Comparison of ENCODE assay signal across 27 mouse cellular contexts in the genomic region with DNA sequence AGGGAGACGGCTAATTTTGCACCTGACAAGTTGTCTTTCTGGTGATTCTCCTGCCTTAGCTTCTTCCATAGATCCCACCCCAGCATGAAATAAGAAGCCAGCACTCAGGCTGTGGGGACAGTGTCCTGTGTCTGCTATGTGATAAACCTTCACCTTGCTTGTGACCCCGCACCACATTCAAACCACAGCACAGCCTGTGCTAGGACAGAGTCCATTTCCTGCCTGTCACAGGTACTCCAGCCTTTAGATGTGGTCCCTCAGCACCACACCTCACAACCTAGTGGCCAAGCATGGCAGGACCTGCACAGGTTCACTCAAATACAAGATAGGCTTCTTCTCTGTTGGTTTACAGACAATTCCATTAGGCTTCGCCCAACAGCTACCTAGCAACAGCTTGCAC.
DNase-seq lines count a peak whose midpoint lies in the region; ATAC-seq and TF ChIP-seq lines count a peak whose summit lies in the region.
"Had no signal": no experiment of that assay in that cellular context is flagged by ENCODE, and none has a peak within 500 bp of the region (broad histone marks: within the 10 kb centered on the region; RNA-seq: fewer than 3 reads in every experiment).

No protein-coding gene starts in this region.

- H3K27ac ChIP-seq in layer of hippocampus, adult 2 months: no peak overlapping the region
- no peak overlapping the region for H3K27ac ChIP-seq in liver, embryonic 14.5 days
- no peak overlapping the region for H3K27ac ChIP-seq in gastrocnemius, adult 2 months
- H3K27ac ChIP-seq: embryonic facial prominence, embryonic 10.5 days; embryonic facial prominence, embryonic 13.5 days; forebrain, embryonic 12.5 days; forebrain, embryonic 15.5 days; heart, adult 2 months; heart, embryonic 10.5 days; heart, embryonic 13.5 days; hindbrain, embryonic 14.5 days; hindbrain, postnatal 0 days had no signal

- H3K9ac ChIP-seq in liver, embryonic 14.5 days (replicated peaks): no peak overlapping the region
- H3K9ac ChIP-seq: embryonic facial prominence, embryonic 13.5 days; forebrain, embryonic 12.5 days; forebrain, embryonic 15.5 days; heart, embryonic 13.5 days; hindbrain, embryonic 14.5 days had no signal

- no peak overlapping the region for H3K4me3 ChIP-seq in layer of hippocampus, adult 2 months
- no peak overlapping the region for H3K4me3 ChIP-seq in liver, embryonic 14.5 days (ENCODE audit: insufficient read depth in 1 of 2, low read depth in 2 of 2, low read length in 2 of 2)
- no peak overlapping the region for H3K4me3 ChIP-seq in gastrocnemius, adult 2 months
- H3K4me3 ChIP-seq: embryonic facial prominence, embryonic 10.5 days; embryonic facial prominence, embryonic 13.5 days; erythroblast, embryonic 14.5 days; forebrain, embryonic 12.5 days; forebrain, embryonic 15.5 days; heart, adult 2 months; heart, embryonic 10.5 days; heart, embryonic 13.5 days had no signal

- no peak for TF ChIP-seq EP300 in liver, embryonic 14.5 days (IDR thresholded peaks at IDR 0.05; ENCODE audit: low read depth)

- ATAC-seq in liver, embryonic 14.5 days (ENCODE audit: insufficient read depth): 0 out of 2 replicates have a peak, but pooled peaks have one; percentile 28
- ATAC-seq: CD4-positive, CD25-positive, alpha-beta regulatory T cell, adult 4 months; forebrain, embryonic 15.5 days; hindbrain, postnatal 0 days had no signal

- TF ChIP-seq CTCF in layer of hippocampus, adult 2 months (conservative IDR thresholded peaks at IDR 0.05): 0 out of 2 replicates have a peak, but pooled peaks have one; percentile 7
- TF ChIP-seq CTCF in liver, embryonic 14.5 days (IDR thresholded peaks at IDR 0.05; ENCODE audit: low read depth): 0 out of 2 replicates have a peak, but pooled peaks have one; percentile 11
- no peak for TF ChIP-seq CTCF in gastrocnemius, adult 2 months (IDR thresholded peaks at IDR 0.05)

- no peak overlapping the region for H3K4me2 ChIP-seq in liver, embryonic 14.5 days (ENCODE audit: low read depth)
- H3K4me2 ChIP-seq: embryonic facial prominence, embryonic 13.5 days; forebrain, embryonic 12.5 days; forebrain, embryonic 15.5 days; heart, embryonic 13.5 days; hindbrain, embryonic 14.5 days had no signal

- H3K4me1 ChIP-seq in liver, embryonic 14.5 days (replicated peaks; ENCODE audit: control insufficient read depth in 2 of 2, insufficient read depth in 2 of 2, low read length in 1 of 2): no peaks in the 10 kb centered on the region

- no peak for DNase-seq in layer of hippocampus, adult 2 months (ENCODE audit: low spot score in 2 of 2)
- no peak for DNase-seq in layer of hippocampus, postnatal 10 days (ENCODE audit: low spot score in 2 of 2)
- no peak for DNase-seq in liver, embryonic 14.5 days (ENCODE audit: low read depth in 3 of 3, low spot score in 3 of 3)
- no peak for DNase-seq in liver
- DNase-seq in yolk sac, embryonic 10.5 days (ENCODE audit: low spot score): peak; percentile 23
- no peak for DNase-seq in gastrocnemius, adult 2 months
- DNase-seq: adrenal gland, adult 2 months; adrenal gland, postnatal 14 days; cerebellum, adult 11-12 months; cerebellum, adult 8-10 months; cerebellum, postnatal 36 days; embryo, embryonic 11 days; gastrocnemius, postnatal 10 days; gastrocnemius, postnatal 36 days; heart, adult 2 months; heart, postnatal 14 days; heart, postnatal 4 days had no signal

- H3K9me3 ChIP-seq in liver, embryonic 14.5 days (ENCODE audit: control insufficient read depth, low read length): no peaks in the 10 kb centered on the region
- H3K9me3 ChIP-seq: embryonic facial prominence, embryonic 13.5 days; forebrain, embryonic 15.5 days had no signal

- intact Hi-C loops in gastrocnemius, adult 2 months (cut with DNase I): no loop called here

- H3K36me3 ChIP-seq in liver, embryonic 14.5 days (replicated peaks; ENCODE audit: control insufficient read depth, insufficient read depth, low read depth): no peaks in the 10 kb centered on the region
- H3K36me3 ChIP-seq: embryonic facial prominence, embryonic 10.5 days; embryonic facial prominence, embryonic 13.5 days; forebrain, embryonic 12.5 days; forebrain, embryonic 15.5 days had no signal

- H3K27me3 ChIP-seq in liver, embryonic 14.5 days (ENCODE audit: control insufficient read depth, insufficient read depth, low read length): no peaks in the 10 kb centered on the region
- H3K27me3 ChIP-seq: embryonic facial prominence, embryonic 13.5 days; forebrain, embryonic 12.5 days; forebrain, embryonic 15.5 days; heart, embryonic 13.5 days had no signal

- 64% methylated on average over 3 of the region's 3 CpGs for WGBS in liver, embryonic 14.5 days (ENCODE audit: insufficient replicate concordance)
